Mouse (Mus musculus) ES-E14 (cell line): ENCODE measurements around the gene Srgap2. TPM values are rescaled to one million over a fixed set of nuclear protein-coding genes. Genes with fewer than 3 reads are reported as not detected.

Experiments used
- DNase-seq: peaks from one replicate; pipeline ENCODE4 v3.0.0-alpha.2; 2013; ENCODE audit warnings: low read depth, low spot score
- H3K27ac ChIP-seq: 2 replicates; pipeline ENCODE4 v1.5.1; 2012; ENCODE audit warnings: low read depth, mild to moderate bottlenecking, low read length, moderate library complexity, mixed read lengths; ENCODE audit not compliant: poor library complexity, insufficient read depth, severe bottlenecking
- H3K36me3 ChIP-seq: 2 replicates; pipeline ENCODE4 v1.6.1; 2012; ENCODE audit warnings: mild to moderate bottlenecking, low read length, moderate library complexity, mixed read lengths; ENCODE audit not compliant: control insufficient read depth, poor library complexity, insufficient read depth, severe bottlenecking
- H3K4me1 ChIP-seq, 2 experiments: fragments of 150-350 bp in 1 of 2; sonication (generic) in 1 of 2; 2 replicates each; pipeline ENCODE4 v1.6.1; 2012; ENCODE audit warnings: low read length in 2 of 2, mild to moderate bottlenecking in 1 of 2, mixed read lengths in 1 of 2; ENCODE audit not compliant: control insufficient read depth in 2 of 2, insufficient read depth in 2 of 2, poor library complexity in 1 of 2
- H3K4me3 ChIP-seq, 2 experiments: fragments of 150-350 bp in 1 of 2; sonication (generic) in 1 of 2; 2 replicates each; pipeline ENCODE4 v1.5.1; 2012; ENCODE audit warnings: low read length in 2 of 2, low read depth in 1 of 2, mild to moderate bottlenecking in 1 of 2, mixed read lengths in 1 of 2; ENCODE audit not compliant: insufficient read depth in 1 of 2, poor library complexity in 1 of 2, severe bottlenecking in 1 of 2
- H3K9ac ChIP-seq: 2 replicates; pipeline ENCODE4 v1.6.1; 2012; ENCODE audit warnings: low read depth, mild to moderate bottlenecking, low read length, mixed read lengths; ENCODE audit not compliant: poor library complexity, insufficient read depth, severe bottlenecking
- H3K9me3 ChIP-seq: fragments of 150-350 bp; sonication (generic); 2 replicates; pipeline ENCODE4 v1.6.1; 2012; ENCODE audit warnings: low read depth, mild to moderate bottlenecking, low read length; ENCODE audit not compliant: control insufficient read depth, insufficient read depth
- CHD2 ChIP-seq: IDR thresholded peaks from 2 replicates; pipeline ENCODE4 v1.6.1; 2014; ENCODE audit warnings: mild to moderate bottlenecking, low read depth, low read length, inconsistent platforms
- HCFC1 ChIP-seq: IDR thresholded peaks from 2 replicates; pipeline ENCODE4 v1.6.1; 2012; ENCODE audit warnings: low read length, inconsistent platforms, borderline replicate concordance; ENCODE audit not compliant: insufficient read depth
- MAFK ChIP-seq: IDR thresholded peaks from 2 replicates; pipeline ENCODE4 v1.6.1; 2014; ENCODE audit warnings: mild to moderate bottlenecking, low read depth, low read length, inconsistent platforms; ENCODE audit not compliant: insufficient read depth
- ZC3H11A ChIP-seq: IDR thresholded peaks from 2 replicates; pipeline ENCODE4 v1.6.1; 2012; ENCODE audit warnings: low read depth, mild to moderate bottlenecking, inconsistent platforms, low read length, borderline replicate concordance
- ZNF384 ChIP-seq: IDR thresholded peaks from 2 replicates; pipeline ENCODE4 v1.6.1; 2012; ENCODE audit warnings: low read depth, low read length, inconsistent platforms
- in situ Hi-C, 2 experiments: fragments of 600-800 bp; cut with MboI; formaldehyde crosslinking; loops; one replicate each; pipeline ENCODE4 v1.15.1; 2025; ENCODE audit warnings: low sequenced_read_pairs in 2 of 2, inconsistent platforms in 1 of 2; ENCODE audit not compliant: unreplicated experiment in 2 of 2
- total RNA-seq: library from RNA; depleted of rRNA; stranded (reverse); fragments of 300-350 nt; gene quantifications from 2 replicates; pipeline ENCODE4 v1.2.3, GENCODE M21; 2012

The Srgap2 gene
- total RNA-seq, 1 experiment, result 26.4 TPM

DNA sequence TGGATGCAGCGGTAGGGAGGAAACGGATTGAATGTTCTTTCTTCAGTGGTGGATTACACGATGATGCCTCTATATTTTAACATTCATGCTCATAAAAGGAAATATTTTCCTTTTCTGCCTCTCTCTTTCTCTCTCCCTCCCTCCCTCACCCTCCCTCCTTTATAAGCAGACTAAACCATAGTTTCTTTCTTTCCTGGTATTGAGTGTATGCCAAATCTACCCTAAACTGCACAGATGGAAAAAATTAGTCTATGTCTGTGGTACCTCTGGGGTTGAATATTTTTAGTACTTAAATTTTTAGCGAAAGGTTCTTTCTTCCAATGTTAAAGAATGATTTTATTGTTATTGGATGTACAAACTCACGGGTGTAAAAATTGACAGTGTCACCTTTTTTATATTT, 14.8 kb upstream of the Srgap2 start:
- H3K27ac ChIP-seq, result no peak overlapping the region
- H3K4me3 ChIP-seq, result no peak overlapping the region
- H3K9ac ChIP-seq, result no peak overlapping the region
- TF ChIP-seq CHD2 (no peak), ZC3H11A (no peak), ZNF384 (no peak), MAFK (no peak), HCFC1 (no peak)
- in situ Hi-C loops, result no loop called here
- no peaks in the 10 kb centered on the region for H3K36me3 ChIP-seq
- DNase-seq, result no peak
- no peaks in the 10 kb centered on the region for H3K9me3 ChIP-seq
- H3K4me1 ChIP-seq, result no peaks in the 10 kb centered on the region

DNA sequence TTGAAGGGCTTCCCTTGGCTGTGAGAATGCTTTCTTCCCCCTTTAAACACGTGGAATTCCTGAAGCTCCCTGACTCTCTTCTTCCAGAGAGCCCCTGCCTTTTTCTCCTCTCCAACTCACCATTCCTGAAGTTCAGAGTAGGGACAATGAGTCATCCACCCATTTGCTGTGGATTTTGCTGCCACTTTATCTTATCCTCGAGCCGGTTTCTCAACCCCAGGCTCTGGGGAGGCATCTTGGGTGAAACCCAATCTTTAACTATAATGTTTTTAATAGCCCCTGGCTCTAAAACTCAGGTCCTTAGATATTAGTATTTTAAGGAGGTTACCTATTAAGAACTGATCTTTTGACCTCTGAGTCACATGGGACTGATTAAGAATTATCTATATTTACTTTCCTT, 14.3 kb upstream of the Srgap2 start:
- Histone ChIP-seq H3K4me3 (no peak overlapping the region), H3K27ac (no peak overlapping the region), H3K9ac (no peak overlapping the region), H3K9me3 (no peaks in the 10 kb centered on the region), H3K36me3 (no peaks in the 10 kb centered on the region), H3K4me1 (no peaks in the 10 kb centered on the region)
- no peak for DNase-seq
- no peak for TF ChIP-seq ZNF384
- TF ChIP-seq CHD2, result no peak
- no peak for TF ChIP-seq ZC3H11A
- TF ChIP-seq MAFK, result no peak
- TF ChIP-seq HCFC1, result no peak
- in situ Hi-C loops, result no loop called here

- Histone ChIP-seq H3K36me3 (no peaks in the 10 kb centered on the region), H3K27ac (no peak overlapping the region), H3K9ac (no peak overlapping the region), H3K4me3 (no peak overlapping the region), H3K4me1 (no peaks in the 10 kb centered on the region), H3K9me3 (no peaks in the 10 kb centered on the region)
- TF ChIP-seq ZNF384 (no peak), ZC3H11A (no peak), HCFC1 (no peak), CHD2 (no peak), MAFK (no peak)
- in situ Hi-C loops, result no loop called here
- DNase-seq, result no peak
These were observed 13.6 kb upstream of the Srgap2 start for GRCm38 (mm10) chr1:131540795-131541194.

DNA sequence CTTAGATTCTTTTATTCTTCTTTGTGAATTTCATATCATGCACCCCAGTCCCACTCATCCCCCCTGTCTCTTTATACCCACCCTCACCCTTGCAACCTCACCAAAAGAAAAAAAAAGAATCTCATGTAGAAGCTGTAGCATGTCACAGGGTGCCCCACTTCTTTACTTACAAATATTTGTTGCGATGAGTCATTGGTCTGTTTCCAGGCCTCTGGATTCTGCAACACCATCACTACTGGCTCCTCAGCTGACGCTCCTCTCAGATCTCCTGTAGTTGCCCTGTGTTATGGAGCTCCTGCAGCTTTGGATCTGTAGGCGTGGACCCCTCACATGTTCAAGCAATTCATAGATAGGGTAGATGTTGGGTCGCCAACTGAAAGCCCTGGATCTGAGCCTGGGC, 12.6 kb upstream of the Srgap2 start:
- Histone ChIP-seq H3K9ac (no peak overlapping the region), H3K4me1 (no peaks in the 10 kb centered on the region), H3K36me3 (no peaks in the 10 kb centered on the region), H3K4me3 (no peak overlapping the region), H3K27ac (no peak overlapping the region), H3K9me3 (no peaks in the 10 kb centered on the region)
- TF ChIP-seq ZNF384, result no peak
- TF ChIP-seq ZC3H11A, result no peak
- no peak for TF ChIP-seq MAFK
- no peak for TF ChIP-seq HCFC1
- no peak for TF ChIP-seq CHD2
- DNase-seq, result no peak
- in situ Hi-C loops, result no loop called here
